ENCODE assay signal across 14 mouse cellular contexts in genomic region chr4:84668949-84669605, GRCm38 (mm10). TPM values are rescaled to one million over a fixed set of nuclear protein-coding genes. Genes with fewer than 3 reads are reported as not detected.
DNase-seq lines count a peak whose midpoint lies in the region; ATAC-seq and TF ChIP-seq lines count a peak whose summit lies in the region.
"Had no signal": no experiment of that assay in that cellular context is flagged by ENCODE, and none has a peak within 500 bp of the region (broad histone marks: within the 10 kb centered on the region; RNA-seq: fewer than 3 reads in every experiment).

No protein-coding gene starts in this region.

- DNase-seq in brain, embryonic 14.5 days (ENCODE audit: low read depth): peak; percentile 57
- no peak for DNase-seq in right cerebral cortex, adult 18-20 months
- no peak for DNase-seq in retina, postnatal 1 day
- DNase-seq in right cerebral cortex, postnatal 14 days: no peak
- DNase-seq: adrenal gland, adult 8-10 months; cerebellum, adult 11-12 months; thymus, postnatal 4 days had no signal

- no peak for TF ChIP-seq POLR2A in brain, embryonic 14.5 days (IDR thresholded peaks at IDR 0.05; ENCODE audit: borderline replicate concordance, extremely low read depth, insufficient read depth, insufficient read length, poor library complexity, severe bottlenecking)

- H3K4me2 ChIP-seq in forebrain, embryonic 13.5 days: 0 out of 2 replicates have a peak overlapping the region, but pooled peaks have one; percentile 7
- no peak overlapping the region for H3K4me2 ChIP-seq in forebrain, embryonic 12.5 days
- peak overlapping the region; percentile 16; the same call in 1 of the 2 replicates for H3K4me2 ChIP-seq in hindbrain, embryonic 15.5 days
- peak overlapping the region; percentile 10; the same call in 1 of the 2 replicates for H3K4me2 ChIP-seq in midbrain, embryonic 15.5 days
- H3K4me2 ChIP-seq: heart, embryonic 15.5 days; lung, embryonic 15.5 days had no signal

- H3K9me3 ChIP-seq in forebrain, embryonic 13.5 days (replicated peaks): no peaks in the 10 kb centered on the region
- no peaks in the 10 kb centered on the region for H3K9me3 ChIP-seq in forebrain, embryonic 12.5 days
- no peaks in the 10 kb centered on the region for H3K9me3 ChIP-seq in hindbrain, embryonic 15.5 days
- no peaks in the 10 kb centered on the region for H3K9me3 ChIP-seq in midbrain, embryonic 15.5 days
- H3K9me3 ChIP-seq: heart, embryonic 15.5 days; lung, embryonic 15.5 days had no signal

- no peak for TF ChIP-seq CTCF in brain, embryonic 14.5 days (IDR thresholded peaks at IDR 0.05; ENCODE audit: borderline replicate concordance, extremely low read depth, insufficient read depth, insufficient read length)

- no peak overlapping the region for H3K9ac ChIP-seq in forebrain, embryonic 13.5 days
- no peak overlapping the region for H3K9ac ChIP-seq in forebrain, embryonic 12.5 days
- no peak overlapping the region for H3K9ac ChIP-seq in hindbrain, embryonic 15.5 days
- no peak overlapping the region for H3K9ac ChIP-seq in midbrain, embryonic 15.5 days
- H3K9ac ChIP-seq: heart, embryonic 15.5 days; lung, embryonic 15.5 days had no signal

- no peak for ATAC-seq in forebrain, embryonic 13.5 days
- ATAC-seq in forebrain, embryonic 12.5 days (ENCODE audit: low FRiP score): no peak
- peak; percentile 51; the same call in 1 of the 2 replicates for ATAC-seq in hindbrain, embryonic 15.5 days (ENCODE audit: low FRiP score, low read depth)
- peak; percentile 65 for ATAC-seq in midbrain, embryonic 15.5 days (replicated peaks)

- no peak overlapping the region for H3K27ac ChIP-seq in forebrain, embryonic 13.5 days
- H3K27ac ChIP-seq in forebrain, embryonic 12.5 days: no peak overlapping the region
- no peak overlapping the region for H3K27ac ChIP-seq in hindbrain, embryonic 15.5 days (replicated peaks)
- H3K27ac ChIP-seq in midbrain, embryonic 15.5 days: no peak overlapping the region
- H3K27ac ChIP-seq: heart, embryonic 15.5 days; left cerebral cortex, adult 2 months; lung, embryonic 15.5 days had no signal

- H3K27me3 ChIP-seq in forebrain, embryonic 13.5 days: peaks cover 45% of the 10 kb centered on the region
- peaks cover 51% of the 10 kb centered on the region for H3K27me3 ChIP-seq in forebrain, embryonic 12.5 days
- H3K27me3 ChIP-seq in hindbrain, embryonic 15.5 days: peaks cover 53% of the 10 kb centered on the region
- peaks cover 37% of the 10 kb centered on the region for H3K27me3 ChIP-seq in midbrain, embryonic 15.5 days (replicated peaks)

- no peak overlapping the region for H3K4me3 ChIP-seq in forebrain, embryonic 13.5 days
- no peak overlapping the region for H3K4me3 ChIP-seq in forebrain, embryonic 12.5 days (replicated peaks)
- no peak overlapping the region for H3K4me3 ChIP-seq in hindbrain, embryonic 15.5 days
- H3K4me3 ChIP-seq in midbrain, embryonic 15.5 days: no peak overlapping the region
- H3K4me3 ChIP-seq: heart, embryonic 15.5 days; left cerebral cortex, adult 2 months; lung, embryonic 15.5 days had no signal

- WGBS in forebrain, embryonic 13.5 days: 26% methylated on average over 12 of the region's 12 CpGs
- WGBS in forebrain, embryonic 12.5 days: 42% methylated on average over 12 of the region's 12 CpGs
- 27% methylated on average over 12 of the region's 12 CpGs for WGBS in hindbrain, embryonic 15.5 days
- 22% methylated on average over 12 of the region's 12 CpGs for WGBS in midbrain, embryonic 15.5 days

- H3K4me1 ChIP-seq in forebrain, embryonic 13.5 days: peaks cover 3% of the 10 kb centered on the region
- peaks cover 16% of the 10 kb centered on the region for H3K4me1 ChIP-seq in forebrain, embryonic 12.5 days
- H3K4me1 ChIP-seq in hindbrain, embryonic 15.5 days (replicated peaks): peaks cover 3% of the 10 kb centered on the region
- H3K4me1 ChIP-seq in midbrain, embryonic 15.5 days: peaks cover 6% of the 10 kb centered on the region

- no peaks in the 10 kb centered on the region for H3K36me3 ChIP-seq in forebrain, embryonic 13.5 days (ENCODE audit: poor library complexity, severe bottlenecking)
- H3K36me3 ChIP-seq in forebrain, embryonic 12.5 days (replicated peaks): no peaks in the 10 kb centered on the region
- no peaks in the 10 kb centered on the region for H3K36me3 ChIP-seq in hindbrain, embryonic 15.5 days
- no peaks in the 10 kb centered on the region for H3K36me3 ChIP-seq in midbrain, embryonic 15.5 days (replicated peaks)
- H3K36me3 ChIP-seq: heart, embryonic 15.5 days; lung, embryonic 15.5 days had no signal

RNA-seq across cellular contexts. Expression of gene Bnc2, which starts 6.0 kb away (rescaled TPM):
- 1.6 and 1.8 TPM in 2 replicates for polyA plus RNA-seq in forebrain, embryonic 13.5 days (2015; fragmentation: Nextera tagmentation; extraction: Ambion mirVana)
- 5.0 and 7.2 TPM in 2 replicates for polyA plus RNA-seq in forebrain, embryonic 12.5 days (2016; fragmentation: Nextera tagmentation; extraction: Ambion mirVana)
- 9.8 and 15.2 TPM in 2 replicates for polyA plus RNA-seq in brain, embryonic 14.5 days (2012; rRNA removed)
- polyA plus RNA-seq in hindbrain, embryonic 15.5 days (2015; fragmentation: Nextera tagmentation; extraction: Ambion mirVana): 15.9 and 18.0 TPM in 2 replicates
- polyA plus RNA-seq in midbrain, embryonic 15.5 days (2015; fragmentation: Nextera tagmentation; extraction: Ambion mirVana): 27.4 and 35.7 TPM in 2 replicates

Comparison
In these comparisons a context has a peak if more than half of its experiments do, and no peak if none do; other contexts are left out.
1. ATAC-seq: peak in hindbrain, embryonic 15.5 days (single experiment) and midbrain, embryonic 15.5 days (single experiment); none in forebrain, embryonic 13.5 days (single experiment) and forebrain, embryonic 12.5 days (single experiment).